Mouse (Mus musculus) gastrocnemius, adult 2 months (tissue): ENCODE results near the gene 2310011J03Rik. TPM values are rescaled to one million over a fixed set of nuclear protein-coding genes. Genes with fewer than 3 reads are reported as not detected.
A peak's percentile ranks its signal among the peaks of the same experiment; 100 is the strongest.

Experiments
- DNase-seq: peaks from one replicate; pipeline ENCODE4 v3.0.0; 2022
- H3K27ac ChIP-seq: fragments of 200-600 bp; 2 replicates; pipeline ENCODE4 v1.8.1; 2022; ENCODE audit warnings: mild to moderate bottlenecking
- H3K4me3 ChIP-seq: fragments of 200-600 bp; 2 replicates; pipeline ENCODE4 v1.8.1; 2022; ENCODE audit warnings: mild to moderate bottlenecking, moderate library complexity
- CTCF ChIP-seq: fragments of 200-600 bp; IDR thresholded peaks from 2 replicates; pipeline ENCODE4 v1.8.1; 2022; ENCODE audit warnings: antibody characterized with exemption, mild to moderate bottlenecking, moderate library complexity
- intact Hi-C: fragments of 180-260 bp; cut with DNase I; formaldehyde crosslinking; loops from one replicate; pipeline ENCODE4 v1.15.1; 2025
- total RNA-seq, 2 experiments: library from RNA; stranded (reverse); gene quantifications; 2 replicates each; pipeline ENCODE4 v1.2.3; 2021

2310011J03Rik gene
- total RNA-seq, 2 experiments from 2014 or later: 5.7 to 8.1 TPM

- TF ChIP-seq CTCF: no peak
- Histone ChIP-seq H3K4me3 (peak overlapping the region; percentile 74), H3K27ac (peak overlapping the region; percentile 92)
- intact Hi-C loops: no loop called here
- no peak for DNase-seq
Observed at GRCm38 (mm10) chr10:80293325-80293724, 27.0 kb downstream of the 2310011J03Rik start.

GRCm38 (mm10) chr10:80292251-80293146 is 27.8 kb downstream of the 2310011J03Rik start, which contains the start of gene Rps15:
Gene Rps15 (plus strand): TSS chr10:80292453.
- peak within 1 kb of the TSS; percentile 92 for H3K27ac ChIP-seq
- TF ChIP-seq CTCF: peak; percentile 81
- DNase-seq: peak; percentile 97
- H3K4me3 ChIP-seq: peak within 1 kb of the TSS; percentile 74
- intact Hi-C loops: loop anchor here (1.0 kb wide), 1 partner anchor 28 kb away; the partner anchor contains the start of gene 2310011J03Rik

- intact Hi-C loops: no loop called here
- no peak for DNase-seq
- 0 out of 2 replicates have a peak, but pooled peaks have one; percentile 8 for TF ChIP-seq CTCF
- no peak overlapping the region for H3K4me3 ChIP-seq
- no peak overlapping the region for H3K27ac ChIP-seq
Observed at GRCm38 (mm10) chr10:80288657-80289056, 31.7 kb downstream of the 2310011J03Rik start.

GRCm38 (mm10) chr10:80288097-80288496 is 32.2 kb downstream of the 2310011J03Rik start:
- Histone ChIP-seq H3K27ac (no peak overlapping the region), H3K4me3 (no peak overlapping the region)
- TF ChIP-seq CTCF: no peak
- DNase-seq: no peak
- intact Hi-C loops: no loop called here

GRCm38 (mm10) chr10:80285222-80286070 is 34.9 kb downstream of the 2310011J03Rik start:
- no peak for TF ChIP-seq CTCF
- DNase-seq: no peak
- intact Hi-C loops: no loop called here
- no peak overlapping the region for H3K27ac ChIP-seq
- no peak overlapping the region for H3K4me3 ChIP-seq

- Histone ChIP-seq H3K27ac (peak overlapping the region; percentile 86), H3K4me3 (no peak overlapping the region)
- no peak for TF ChIP-seq CTCF
- intact Hi-C loops: no loop called here
- peak; percentile 53 for DNase-seq
Observed at GRCm38 (mm10) chr10:80282481-80283441, 37.6 kb downstream of the 2310011J03Rik start.

- no peak overlapping the region for H3K4me3 ChIP-seq
- intact Hi-C loops: no loop called here
- no peak for TF ChIP-seq CTCF
- DNase-seq: peak; percentile 78
- peak overlapping the region; percentile 86 for H3K27ac ChIP-seq
Observed at GRCm38 (mm10) chr10:80281921-80282371, 38.4 kb downstream of the 2310011J03Rik start.

GRCm38 (mm10) chr10:80281304-80281703 is 39.0 kb downstream of the 2310011J03Rik start:
- H3K27ac ChIP-seq: peak overlapping the region; percentile 86
- intact Hi-C loops: no loop called here
- 0 out of 2 replicates have a peak overlapping the region, but pooled peaks have one; percentile 9 for H3K4me3 ChIP-seq
- peak; percentile 64 for DNase-seq
- no peak for TF ChIP-seq CTCF

GRCm38 (mm10) chr10:80279273-80279672 is 41.1 kb downstream of the 2310011J03Rik start:
- intact Hi-C loops: no loop called here
- Histone ChIP-seq H3K27ac (no peak overlapping the region), H3K4me3 (no peak overlapping the region)
- no peak for TF ChIP-seq CTCF
- no peak for DNase-seq

- DNase-seq: no peak
- intact Hi-C loops: no loop called here
- TF ChIP-seq CTCF: no peak
- Histone ChIP-seq H3K27ac (no peak overlapping the region), H3K4me3 (no peak overlapping the region)
Observed at GRCm38 (mm10) chr10:80278390-80278789, 41.9 kb downstream of the 2310011J03Rik start.

GRCm38 (mm10) chr10:80276238-80276637 is 44.1 kb downstream of the 2310011J03Rik start:
- TF ChIP-seq CTCF: no peak
- intact Hi-C loops: no loop called here
- no peak overlapping the region for H3K27ac ChIP-seq
- no peak for DNase-seq
- no peak overlapping the region for H3K4me3 ChIP-seq
